Mouse (Mus musculus) embryonic facial prominence, embryonic 13.5 days (tissue): Measurements from ENCODE around the gene Dbil5. TPM values are rescaled to one million over a fixed set of nuclear protein-coding genes. Genes with fewer than 3 reads are reported as not detected.
A peak's percentile ranks its signal among the peaks of the same experiment; 100 is the strongest.

Source experiments
- ATAC-seq: fragments of 200-750 bp; cut with Nextera tagmentation; 2 replicates; pipeline ENCODE4 v1.8.0; 2017; ENCODE audit warnings: low read depth; ENCODE audit not compliant: insufficient number of reproducible peaks, insufficient read depth, low FRiP score, low TSS enrichment
- H3K27ac ChIP-seq: fragments of 300-500 bp; sonication (generic); 2 replicates; pipeline ENCODE4 v1.5.1; 2015; ENCODE audit warnings: moderate library complexity, mild to moderate bottlenecking, inconsistent platforms
- H3K27me3 ChIP-seq: fragments of 300-500 bp; sonication (generic); 2 replicates; pipeline ENCODE4 v1.6.1; 2015; ENCODE audit warnings: mild to moderate bottlenecking, inconsistent platforms
- H3K36me3 ChIP-seq: fragments of 300-500 bp; sonication (generic); 2 replicates; pipeline ENCODE4 v1.6.1; 2015; ENCODE audit warnings: mild to moderate bottlenecking, inconsistent platforms
- H3K4me1 ChIP-seq: fragments of 300-500 bp; sonication (generic); 2 replicates; pipeline ENCODE4 v1.6.1; 2015; ENCODE audit warnings: inconsistent platforms
- H3K4me2 ChIP-seq: fragments of 300-500 bp; sonication (generic); 2 replicates; pipeline ENCODE4 v1.6.1; 2015; ENCODE audit warnings: moderate library complexity, mild to moderate bottlenecking, inconsistent platforms
- H3K4me3 ChIP-seq: fragments of 300-500 bp; sonication (generic); 2 replicates; pipeline ENCODE4 v1.5.1; 2015; ENCODE audit warnings: mild to moderate bottlenecking, inconsistent platforms
- H3K9ac ChIP-seq: fragments of 300-500 bp; sonication (generic); 2 replicates; pipeline ENCODE4 v1.6.1; 2015; ENCODE audit warnings: mild to moderate bottlenecking, inconsistent platforms
- H3K9me3 ChIP-seq: fragments of 300-500 bp; sonication (generic); 2 replicates; pipeline ENCODE4 v1.6.1; 2016; ENCODE audit warnings: inconsistent platforms
- WGBS: fragments of 180-500 bp; shearing (Covaris S2); methylation state at CpG from one replicate; pipeline ENCODE4 v1.1.7; 2015; ENCODE audit warnings: mixed read lengths; 5-methylcytosine and 5-hydroxymethylcytosine counted together
- polyA plus RNA-seq: library from polyadenylated mRNA; unstranded; fragments of >200 nt; fragmentation: Nextera tagmentation; extraction: Ambion mirVana; gene quantifications from 2 replicates; pipeline ENCODE4 v1.2.1, GENCODE M21; 2015

Gene Dbil5
- polyA plus RNA-seq, 1 experiment from 2014 or later, result 0.65 TPM

DNA sequence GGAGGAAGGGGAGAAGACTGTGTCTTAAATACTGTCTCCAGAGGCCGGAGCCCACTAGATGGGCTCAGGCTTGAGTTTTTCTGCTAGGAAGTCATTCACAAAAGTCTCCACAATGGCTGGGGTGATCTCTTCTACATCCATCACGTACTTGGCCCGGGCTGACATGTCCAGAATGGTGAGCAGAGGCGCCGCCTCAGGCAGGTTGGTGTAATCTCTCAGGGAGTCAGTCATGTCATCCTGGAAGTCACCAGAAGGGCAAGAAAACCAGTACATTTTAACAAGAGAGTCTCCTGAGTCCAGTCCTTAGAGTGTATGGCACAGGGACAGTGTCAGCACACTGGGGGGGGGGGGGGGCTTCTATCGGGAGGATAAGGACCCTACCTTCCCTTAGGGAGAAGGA lies 41.1 kb downstream of the Dbil5 start:
- H3K4me3 ChIP-seq, result no peak overlapping the region
- no peak for ATAC-seq
- peaks cover 64% of the 10 kb centered on the region for H3K36me3 ChIP-seq
- 87% methylated on average over 6 of the region's 6 CpGs for WGBS
- H3K9me3 ChIP-seq, result no peaks in the 10 kb centered on the region
- H3K9ac ChIP-seq, result no peak overlapping the region
- H3K27ac ChIP-seq, result no peak overlapping the region
- H3K27me3 ChIP-seq, result no peaks in the 10 kb centered on the region
- peaks cover 48% of the 10 kb centered on the region for H3K4me1 ChIP-seq
- H3K4me2 ChIP-seq, result no peak overlapping the region

DNA sequence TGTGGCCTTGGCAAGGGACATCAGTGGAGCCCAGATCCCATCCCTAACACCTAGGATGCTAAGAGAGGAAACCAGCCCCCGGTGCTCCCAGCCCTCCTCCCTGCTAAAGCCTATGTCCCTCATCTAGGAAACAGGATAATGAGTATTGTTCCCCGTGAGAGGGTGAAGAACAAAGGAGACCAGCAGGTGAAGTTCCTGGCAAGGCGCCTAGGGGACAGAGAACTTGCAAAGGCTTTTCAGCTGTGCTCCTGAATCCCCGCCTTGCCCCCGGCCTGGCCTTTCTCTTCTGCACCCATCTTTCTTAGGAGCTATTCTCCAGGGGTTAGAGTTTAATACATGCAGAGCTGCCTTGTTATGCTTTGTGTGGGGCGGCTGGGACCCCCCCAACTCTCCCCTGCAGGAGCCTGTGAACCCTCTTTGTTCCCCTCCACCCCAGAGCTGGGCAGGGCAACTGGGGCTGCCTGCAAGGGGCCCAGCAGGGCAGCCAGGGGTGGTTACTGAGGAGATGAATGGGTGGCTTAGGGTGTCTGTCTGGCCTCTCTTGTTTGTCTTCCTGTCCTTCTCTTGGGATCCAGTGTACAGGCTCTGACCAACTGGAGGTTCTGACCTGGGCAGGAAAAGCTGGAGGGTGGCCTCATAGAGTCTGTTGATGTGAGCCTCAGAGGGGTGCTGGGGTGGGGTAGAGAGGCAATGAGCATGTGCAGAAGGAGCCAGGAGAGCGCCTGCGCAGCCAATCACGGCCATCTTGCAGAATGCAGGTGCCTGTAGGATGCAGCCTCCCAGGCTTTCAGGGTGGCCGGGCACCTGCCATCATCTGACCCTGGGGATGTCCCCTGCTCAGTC lies 43.0 kb downstream of the Dbil5 start:
- H3K9me3 ChIP-seq, result no peaks in the 10 kb centered on the region
- H3K27ac ChIP-seq, result no peak overlapping the region
- ATAC-seq, result no peak
- H3K9ac ChIP-seq, result peak overlapping the region; percentile 36; the same call in 1 of the 2 replicates
- 62% methylated on average over 10 of the region's 10 CpGs for WGBS
- H3K36me3 ChIP-seq, result peaks cover 73% of the 10 kb centered on the region
- H3K27me3 ChIP-seq, result no peaks in the 10 kb centered on the region
- peaks cover 39% of the 10 kb centered on the region for H3K4me1 ChIP-seq
- no peak overlapping the region for H3K4me2 ChIP-seq
- H3K4me3 ChIP-seq, result no peak overlapping the region

GRCm38 (mm10) chr11:76261224-76261623 lies 43.8 kb downstream of the Dbil5 start:
- peaks cover 31% of the 10 kb centered on the region for H3K4me1 ChIP-seq
- H3K4me3 ChIP-seq, result no peak overlapping the region
- H3K36me3 ChIP-seq, result peaks cover 73% of the 10 kb centered on the region
- no peak overlapping the region for H3K4me2 ChIP-seq
- ATAC-seq, result no peak
- H3K9me3 ChIP-seq, result no peaks in the 10 kb centered on the region
- WGBS, result 68% methylated on average over 12 of the region's 12 CpGs
- no peaks in the 10 kb centered on the region for H3K27me3 ChIP-seq
- no peak overlapping the region for H3K27ac ChIP-seq
- no peak overlapping the region; the same call in 1 of the 2 replicates for H3K9ac ChIP-seq

- Histone ChIP-seq H3K36me3 (peaks cover 71% of the 10 kb centered on the region), H3K4me1 (peaks cover 29% of the 10 kb centered on the region), H3K9me3 (no peaks in the 10 kb centered on the region), H3K4me3 (no peak overlapping the region), H3K9ac (peak overlapping the region; percentile 36; the same call in 1 of the 2 replicates), H3K27ac (no peak overlapping the region; the same call in 1 of the 2 replicates), H3K27me3 (no peaks in the 10 kb centered on the region), H3K4me2 (no peak overlapping the region)
- WGBS, result 12% methylated on average over 19 of the region's 19 CpGs
- no peak for ATAC-seq
Observed at GRCm38 (mm10) chr11:76262611-76263351, 45.4 kb downstream of the Dbil5 start.

GRCm38 (mm10) chr11:76267550-76267949 lies 50.1 kb downstream of the Dbil5 start:
- Histone ChIP-seq H3K27me3 (no peaks in the 10 kb centered on the region), H3K9ac (peak overlapping the region; percentile 17; the same call in 1 of the 2 replicates), H3K36me3 (peaks cover 51% of the 10 kb centered on the region), H3K9me3 (no peaks in the 10 kb centered on the region), H3K4me2 (no peak overlapping the region), H3K4me3 (no peak overlapping the region), H3K4me1 (peaks cover 35% of the 10 kb centered on the region), H3K27ac (peak overlapping the region; percentile 74)
- 58% methylated on average over 7 of the region's 7 CpGs for WGBS
- no peak for ATAC-seq

DNA sequence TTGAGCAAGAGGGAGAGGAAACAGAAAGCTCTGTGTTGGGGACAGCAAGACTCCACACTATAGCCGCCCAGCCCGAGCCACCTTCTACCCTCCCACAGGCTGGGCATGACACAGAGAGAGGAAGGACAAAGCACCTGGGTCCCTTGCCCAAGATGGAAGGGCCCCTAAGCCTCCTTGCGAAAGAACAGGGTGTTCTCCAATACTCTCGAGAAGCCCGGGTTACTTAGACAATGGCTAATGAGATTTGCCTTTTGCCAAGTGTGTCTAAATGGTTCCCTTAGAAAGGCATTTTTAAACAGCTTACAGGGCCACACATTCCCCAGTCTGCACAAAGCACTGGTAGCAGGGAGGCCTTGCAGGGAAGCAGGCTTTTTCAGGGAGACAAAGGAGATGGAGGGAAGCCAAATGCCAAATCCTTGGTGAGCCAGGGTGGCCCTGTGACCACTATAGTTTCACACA lies 50.6 kb downstream of the Dbil5 start:
- Histone ChIP-seq H3K9me3 (no peaks in the 10 kb centered on the region), H3K4me3 (no peak overlapping the region), H3K27me3 (no peaks in the 10 kb centered on the region), H3K36me3 (peaks cover 50% of the 10 kb centered on the region), H3K4me1 (peaks cover 30% of the 10 kb centered on the region), H3K27ac (peak overlapping the region; percentile 74), H3K9ac (peak overlapping the region; percentile 17; the same call in 1 of the 2 replicates), H3K4me2 (no peak overlapping the region)
- ATAC-seq, result no peak
- WGBS, result 42% methylated on average over 5 of the region's 5 CpGs

Other genes with a start within 250 kb of the Dbil5 start
- gene 1700016K19Rik, start 217.7 kb upstream of the Dbil5 start, polyA plus RNA-seq, result 0.76 and 0.88 TPM in 2 replicates
- gene Rflnb, start 189.8 kb upstream of the Dbil5 start, polyA plus RNA-seq, result 54.0 and 55.8 TPM in 2 replicates
- gene Vps53, start 38.0 kb upstream of the Dbil5 start, polyA plus RNA-seq, result 36.5 and 38.5 TPM in 2 replicates
- gene Fam57a, start 37.9 kb upstream of the Dbil5 start, polyA plus RNA-seq, result 20.7 and 20.8 TPM in 2 replicates
- gene Gemin4, start 56 bp downstream of the Dbil5 start, polyA plus RNA-seq, result 27.3 and 33.8 TPM in 2 replicates
- 24.9 and 25.2 TPM in 2 replicates for gene Mrm3, start 26.1 kb downstream of the Dbil5 start, polyA plus RNA-seq
- gene Glod4, start 26.1 kb downstream of the Dbil5 start, polyA plus RNA-seq, result 126 and 138 TPM in 2 replicates
- gene Nxn, start 181.5 kb downstream of the Dbil5 start, polyA plus RNA-seq, result 76.8 and 77.6 TPM in 2 replicates
- gene Timm22, start 189.3 kb downstream of the Dbil5 start, polyA plus RNA-seq, result 111 and 130 TPM in 2 replicates